Mouse (Mus musculus) kidney, adult 2 months (tissue): Measurements from ENCODE around the gene Draxin.

Experiments
- CTCF ChIP-seq: fragments of 200-500 bp; conservative IDR thresholded peaks from 2 replicates; pipeline ENCODE4 v1.5.1; 2011; ENCODE audit warnings: low read depth, mild to moderate bottlenecking, control low read depth, low read length, moderate library complexity, mixed read lengths; ENCODE audit not compliant: insufficient read depth, insufficient read length
- POLR2A ChIP-seq: fragments of 200-500 bp; IDR thresholded peaks from one replicate; pipeline ENCODE4 v1.6.1; 2011; ENCODE audit warnings: low read depth, low read length, control low read depth

DNA sequence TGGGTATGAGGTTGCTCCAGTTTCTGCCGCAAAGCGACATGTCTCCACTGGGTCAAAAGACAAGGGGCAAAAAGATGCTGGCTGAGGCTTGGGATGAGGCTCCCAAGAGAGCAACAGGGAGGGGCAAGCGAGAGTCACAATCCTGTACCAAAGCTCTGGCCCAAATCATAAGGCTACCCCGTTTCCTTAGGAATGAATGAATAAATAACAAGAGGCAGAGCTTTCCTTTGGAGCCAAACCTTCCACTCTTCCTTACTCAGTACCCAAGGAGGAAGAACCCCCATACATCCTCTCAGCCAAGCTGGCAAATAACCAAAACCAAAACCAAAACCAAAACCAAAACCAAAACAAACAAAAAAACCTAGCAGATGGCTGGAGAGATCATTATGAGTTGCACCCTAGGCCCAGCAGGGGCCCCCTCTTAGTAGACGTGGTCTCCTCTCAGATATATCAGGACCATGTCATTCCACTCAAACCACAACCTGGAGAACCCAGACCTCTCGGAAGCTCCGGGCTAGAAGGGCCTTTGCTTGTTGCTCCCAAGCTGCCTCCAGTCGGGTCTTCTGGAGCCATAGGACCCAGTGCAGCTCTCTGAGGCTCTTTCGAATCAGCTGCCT lies 60.8 kb downstream of the Draxin start:
- TF ChIP-seq CTCF (no peak), POLR2A (no peak)
